Mouse (Mus musculus): Measurements from ENCODE around the gene Cdca3. TPM values are rescaled to one million over a fixed set of nuclear protein-coding genes. Genes with fewer than 3 reads are reported as not detected.
"Not testable (repeated sequence)": the region's sequence is repeated elsewhere in the genome, so short reads cannot be mapped to it uniquely, and the experiment has no call there.

Gene Cdca3
- total RNA-seq (2022) = 1 to 10 TPM in 2 of 4 experiments, under 1 TPM in 2; 0.61 to 1.0 (median 0.95) TPM

- DNase-seq (ENCODE audit: low spot score in 2 of 2) = peak; percentile 99
Measured at GRCm38 (mm10) chr6:124828868-124829798, at the start of gene Cdca3, which contains the start of gene Usp5. Gene Cdca3 (plus strand): TSS chr6:124829547. Gene Usp5 (minus strand): TSS chr6:124829484.

GRCm38 (mm10) chr6:124779984-124780416 is 49.3 kb upstream of the Cdca3 start:
- no peak for DNase-seq (ENCODE audit: low spot score in 2 of 2)

GRCm38 (mm10) chr6:124780917-124781316 is 48.4 kb upstream of the Cdca3 start:
- DNase-seq (ENCODE audit: low spot score in 2 of 2) = no peak

GRCm38 (mm10) chr6:124782436-124782835 is 46.9 kb upstream of the Cdca3 start:
- DNase-seq (ENCODE audit: low spot score in 2 of 2) = no peak

GRCm38 (mm10) chr6:124786756-124787420 is 42.5 kb upstream of the Cdca3 start:
- DNase-seq (ENCODE audit: low spot score in 2 of 2) = no peak

GRCm38 (mm10) chr6:124787722-124788121 is 41.6 kb upstream of the Cdca3 start:
- no peak for DNase-seq (ENCODE audit: low spot score in 2 of 2)

GRCm38 (mm10) chr6:124789519-124789918 is 39.8 kb upstream of the Cdca3 start:
- DNase-seq (ENCODE audit: low spot score in 2 of 2) = no peak

GRCm38 (mm10) chr6:124790121-124790520 is 39.2 kb upstream of the Cdca3 start:
- no peak for DNase-seq (ENCODE audit: low spot score in 2 of 2)

GRCm38 (mm10) chr6:124791911-124792310 is 37.4 kb upstream of the Cdca3 start:
- DNase-seq (ENCODE audit: low spot score in 2 of 2) = no peak

- no peak for DNase-seq (ENCODE audit: low spot score in 2 of 2)
Measured at GRCm38 (mm10) chr6:124795781-124796180, 33.6 kb upstream of the Cdca3 start.

GRCm38 (mm10) chr6:124796200-124796599 is 33.1 kb upstream of the Cdca3 start:
- no peak for DNase-seq (ENCODE audit: low spot score in 2 of 2)

- DNase-seq (ENCODE audit: low spot score in 2 of 2) = not testable (repeated sequence)
Measured at GRCm38 (mm10) chr6:124802400-124802799, 26.9 kb upstream of the Cdca3 start.

GRCm38 (mm10) chr6:124803061-124803460 is 26.3 kb upstream of the Cdca3 start:
- no peak for DNase-seq (ENCODE audit: low spot score in 2 of 2)

- not testable (repeated sequence) for DNase-seq (ENCODE audit: low spot score in 2 of 2)
Measured at GRCm38 (mm10) chr6:124803691-124804090, 25.7 kb upstream of the Cdca3 start.

GRCm38 (mm10) chr6:124804341-124804740 is 25.0 kb upstream of the Cdca3 start:
- DNase-seq (ENCODE audit: low spot score in 2 of 2) = no peak

- DNase-seq (ENCODE audit: low spot score in 2 of 2) = peak; percentile 95 to 96
Measured at GRCm38 (mm10) chr6:124805341-124806321, 23.7 kb upstream of the Cdca3 start.

- DNase-seq (ENCODE audit: low spot score in 2 of 2) = no peak
Measured at GRCm38 (mm10) chr6:124806446-124807140, 22.8 kb upstream of the Cdca3 start.

- DNase-seq (ENCODE audit: low spot score in 2 of 2) = no peak
Measured at GRCm38 (mm10) chr6:124807366-124807765, 22.0 kb upstream of the Cdca3 start.

GRCm38 (mm10) chr6:124807986-124808357 is 21.4 kb upstream of the Cdca3 start:
- no peak for DNase-seq (ENCODE audit: low spot score in 2 of 2)

GRCm38 (mm10) chr6:124808358-124809012 is 20.9 kb upstream of the Cdca3 start, which contains the start of gene Spsb2:
Gene Spsb2 (plus strand): TSS chr6:124808661.
- no peak for DNase-seq (ENCODE audit: low spot score in 2 of 2)
